Mouse (Mus musculus) E14TG2a.4 (cell line): ENCODE measurements around the gene Elovl4.

Experiments
- CTCF ChIP-seq: conservative IDR thresholded peaks from 2 replicates; pipeline ENCODE4 v1.5.1; 2014; ENCODE audit warnings: low read length
- POU5F1 ChIP-seq: IDR thresholded peaks from 2 replicates; pipeline ENCODE4 v1.6.1; 2014; ENCODE audit warnings: low read length, borderline replicate concordance

DNA sequence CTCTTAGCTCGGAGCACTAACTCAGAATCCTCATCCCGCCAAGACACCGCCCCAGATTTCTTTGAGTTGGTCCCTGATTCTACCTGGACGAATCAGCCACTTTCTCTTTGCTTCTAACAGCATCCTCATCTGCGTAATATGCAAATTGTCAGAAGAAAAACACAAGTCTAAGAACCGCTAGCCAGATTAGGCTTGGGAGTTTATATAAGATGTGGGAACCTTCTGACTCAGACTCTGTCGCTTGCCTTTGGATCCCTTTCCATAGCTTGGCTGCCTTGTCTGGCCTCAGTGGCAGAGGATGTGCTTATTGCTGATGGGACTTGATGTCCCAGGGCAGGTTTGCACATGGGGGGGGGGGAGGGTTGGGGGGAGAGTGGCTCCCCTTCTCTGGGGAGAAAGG lies 9.2 kb downstream of the Elovl4 start:
- TF ChIP-seq CTCF (no peak), POU5F1 (no peak)
